8 mouse cellular contexts compared by ENCODE assay signal in genomic region chr2:4516819-4517552, GRCm38 (mm10).
A peak's percentile ranks its signal among the peaks of the same experiment; 100 is the strongest.
DNase-seq lines count a peak whose midpoint lies in the region; ATAC-seq lines count a peak whose summit lies in the region.
"Had no signal": no experiment of that assay in that cellular context is flagged by ENCODE, and none has a peak within 500 bp of the region (broad histone marks: within the 10 kb centered on the region; RNA-seq: fewer than 3 reads in every experiment).

No protein-coding gene starts in this region.

- H3K4me1 ChIP-seq in limb, embryonic 12.5 days (replicated peaks), result peaks cover 22% of the 10 kb centered on the region
- peaks cover 11% of the 10 kb centered on the region for H3K4me1 ChIP-seq in limb, embryonic 10.5 days
- 0 out of 2 replicates have a peak, but pooled peaks cover 2% of the 10 kb centered on the region for H3K4me1 ChIP-seq in embryonic facial prominence, embryonic 11.5 days (ENCODE audit: control insufficient read depth, insufficient read depth, low read length)

- no peak overlapping the region for H3K9ac ChIP-seq in limb, embryonic 12.5 days (replicated peaks)
- H3K9ac ChIP-seq in embryonic facial prominence, embryonic 11.5 days (replicated peaks; ENCODE audit: low read length), result no peak overlapping the region
- H3K9ac ChIP-seq: neural tube, embryonic 12.5 days had no signal

- no peak overlapping the region for H3K4me3 ChIP-seq in limb, embryonic 12.5 days (replicated peaks)
- no peak overlapping the region for H3K4me3 ChIP-seq in limb, embryonic 10.5 days
- no peak overlapping the region for H3K4me3 ChIP-seq in embryonic facial prominence, embryonic 11.5 days (ENCODE audit: low read depth, low read length)
- H3K4me3 ChIP-seq: neural tube, embryonic 12.5 days had no signal

- DNase-seq in limb, embryonic 10.5 days (ENCODE audit: low spot score), result no peak
- DNase-seq in embryonic facial prominence, embryonic 11.5 days (ENCODE audit: low spot score), result peak; percentile 27
- DNase-seq in heart, postnatal 4 days, result peak; percentile 73
- DNase-seq in lung, postnatal 36 days, result peak; percentile 51
- no peak for DNase-seq in embryo, embryonic 10.5 days (ENCODE audit: low spot score)

- H3K4me2 ChIP-seq in limb, embryonic 12.5 days, result no peak overlapping the region
- no peak overlapping the region for H3K4me2 ChIP-seq in embryonic facial prominence, embryonic 11.5 days (ENCODE audit: low read depth, low read length)
- H3K4me2 ChIP-seq: neural tube, embryonic 12.5 days had no signal

- no peak for ATAC-seq in limb, embryonic 12.5 days (ENCODE audit: insufficient number of reproducible peaks, insufficient read depth, low FRiP score, low TSS enrichment, low read depth)
- no peak for ATAC-seq in embryonic facial prominence, embryonic 11.5 days (replicated peaks; ENCODE audit: insufficient number of reproducible peaks, low FRiP score, low TSS enrichment, low read depth)
- ATAC-seq in erythroblast, adult 5-6 weeks (replicated peaks; ENCODE audit: low FRiP score, poor library complexity, severe bottlenecking), result no peak

- H3K27ac ChIP-seq in limb, embryonic 12.5 days, result peak overlapping the region; percentile 76
- no peak overlapping the region for H3K27ac ChIP-seq in limb, embryonic 10.5 days
- H3K27ac ChIP-seq in embryonic facial prominence, embryonic 11.5 days (replicated peaks; ENCODE audit: low read depth, low read length), result no peak overlapping the region

- H3K36me3 ChIP-seq in limb, embryonic 12.5 days, result peaks cover 61% of the 10 kb centered on the region
- H3K36me3 ChIP-seq in limb, embryonic 10.5 days, result peaks cover 71% of the 10 kb centered on the region
- H3K36me3 ChIP-seq in embryonic facial prominence, embryonic 11.5 days (replicated peaks; ENCODE audit: control insufficient read depth, insufficient read depth, low read depth, low read length), result no peaks in the 10 kb centered on the region; the same call in 1 of the 2 replicates

- H3K9me3 ChIP-seq in limb, embryonic 12.5 days, result peaks cover 4% of the 10 kb centered on the region; the same call in 1 of the 2 replicates
- H3K9me3 ChIP-seq in limb, embryonic 10.5 days (replicated peaks), result no peaks in the 10 kb centered on the region
- H3K9me3 ChIP-seq in embryonic facial prominence, embryonic 11.5 days (replicated peaks; ENCODE audit: control insufficient read depth, low read length), result no peaks in the 10 kb centered on the region
- H3K9me3 ChIP-seq: neural tube, embryonic 12.5 days had no signal

- 52% methylated on average over 7 of the region's 7 CpGs for WGBS in limb, embryonic 12.5 days
- 70% methylated on average over 7 of the region's 7 CpGs for WGBS in limb, embryonic 10.5 days
- WGBS in embryonic facial prominence, embryonic 11.5 days, result 53% methylated on average over 7 of the region's 7 CpGs

- H3K27me3 ChIP-seq in limb, embryonic 12.5 days, result no peaks in the 10 kb centered on the region
- no peaks in the 10 kb centered on the region for H3K27me3 ChIP-seq in limb, embryonic 10.5 days (ENCODE audit: low read depth, poor library complexity, severe bottlenecking)
- no peaks in the 10 kb centered on the region for H3K27me3 ChIP-seq in embryonic facial prominence, embryonic 11.5 days (ENCODE audit: control insufficient read depth, insufficient read depth, low read length)
- H3K27me3 ChIP-seq: neural tube, embryonic 12.5 days had no signal

Comparison
In these comparisons a context has a peak if more than half of its experiments do, and no peak if none do; other contexts are left out.
1. DNase-seq: peak in embryonic facial prominence, embryonic 11.5 days (single experiment), heart, postnatal 4 days (single experiment) and lung, postnatal 36 days (single experiment); none in limb, embryonic 10.5 days (single experiment) and embryo, embryonic 10.5 days (single experiment).